Mouse (Mus musculus): Measurements from ENCODE around the gene Cryaa.

- TF ChIP-seq POLR2A (IDR thresholded peaks at IDR 0.05; ENCODE audit: extremely low read depth, insufficient read depth, low read length) (no peak), CTCF (IDR thresholded peaks at IDR 0.05; ENCODE audit: low read depth, low read length) (no peak)
Observed at GRCm38 (mm10) chr17:31627961-31628360, 49.6 kb upstream of the Cryaa start.
